Mouse (Mus musculus) heart, embryonic 15.5 days (tissue): ENCODE measurements around the gene Tmem238. TPM values are rescaled to one million over a fixed set of nuclear protein-coding genes. Genes with fewer than 3 reads are reported as not detected.

Experiments
- ATAC-seq: fragments of 200-750 bp; cut with Nextera tagmentation; replicated peaks from 2 replicates; pipeline ENCODE4 v1.8.0; 2017; ENCODE audit warnings: low read depth, moderate TSS enrichment; ENCODE audit not compliant: insufficient number of reproducible peaks, insufficient read depth, low FRiP score
- H3K27ac ChIP-seq: fragments of 300-500 bp; sonication (generic); 2 replicates; pipeline ENCODE4 v1.5.1; 2015; ENCODE audit warnings: mild to moderate bottlenecking, inconsistent platforms
- H3K27me3 ChIP-seq: fragments of 300-500 bp; sonication (generic); 2 replicates; pipeline ENCODE4 v1.6.1; 2015; ENCODE audit warnings: inconsistent platforms
- H3K36me3 ChIP-seq: fragments of 300-500 bp; sonication (generic); 2 replicates; pipeline ENCODE4 v1.6.1; 2015; ENCODE audit warnings: mild to moderate bottlenecking, inconsistent platforms
- H3K4me1 ChIP-seq: fragments of 300-500 bp; sonication (generic); replicated peaks from 2 replicates; pipeline ENCODE4 v1.6.1; 2015; ENCODE audit warnings: inconsistent platforms
- H3K4me2 ChIP-seq: fragments of 300-500 bp; sonication (generic); 2 replicates; pipeline ENCODE4 v1.6.1; 2015; ENCODE audit warnings: inconsistent platforms, mild to moderate bottlenecking, moderate library complexity
- H3K4me3 ChIP-seq: fragments of 300-500 bp; sonication (generic); 2 replicates; pipeline ENCODE4 v1.5.1; 2015; ENCODE audit warnings: mild to moderate bottlenecking, inconsistent platforms
- H3K9ac ChIP-seq: fragments of 300-500 bp; sonication (generic); 2 replicates; pipeline ENCODE4 v1.6.1; 2015; ENCODE audit warnings: mild to moderate bottlenecking, inconsistent platforms
- H3K9me3 ChIP-seq: fragments of 300-500 bp; sonication (generic); replicated peaks from 2 replicates; pipeline ENCODE4 v1.6.1; 2016; ENCODE audit warnings: inconsistent platforms
- WGBS: fragments of 180-500 bp; shearing (Covaris S2); methylation state at CpG from one replicate; pipeline ENCODE4 v1.1.7; 2015; ENCODE audit warnings: mixed read lengths; 5-methylcytosine and 5-hydroxymethylcytosine counted together
- polyA plus RNA-seq: library from polyadenylated mRNA; unstranded; fragments of >200 nt; fragmentation: Nextera tagmentation; extraction: Ambion mirVana; gene quantifications from 2 replicates; pipeline ENCODE4 v1.2.1, GENCODE M21; 2015

Gene Tmem238
- polyA plus RNA-seq, 1 experiment from 2014 or later = 4.2 TPM

DNA sequence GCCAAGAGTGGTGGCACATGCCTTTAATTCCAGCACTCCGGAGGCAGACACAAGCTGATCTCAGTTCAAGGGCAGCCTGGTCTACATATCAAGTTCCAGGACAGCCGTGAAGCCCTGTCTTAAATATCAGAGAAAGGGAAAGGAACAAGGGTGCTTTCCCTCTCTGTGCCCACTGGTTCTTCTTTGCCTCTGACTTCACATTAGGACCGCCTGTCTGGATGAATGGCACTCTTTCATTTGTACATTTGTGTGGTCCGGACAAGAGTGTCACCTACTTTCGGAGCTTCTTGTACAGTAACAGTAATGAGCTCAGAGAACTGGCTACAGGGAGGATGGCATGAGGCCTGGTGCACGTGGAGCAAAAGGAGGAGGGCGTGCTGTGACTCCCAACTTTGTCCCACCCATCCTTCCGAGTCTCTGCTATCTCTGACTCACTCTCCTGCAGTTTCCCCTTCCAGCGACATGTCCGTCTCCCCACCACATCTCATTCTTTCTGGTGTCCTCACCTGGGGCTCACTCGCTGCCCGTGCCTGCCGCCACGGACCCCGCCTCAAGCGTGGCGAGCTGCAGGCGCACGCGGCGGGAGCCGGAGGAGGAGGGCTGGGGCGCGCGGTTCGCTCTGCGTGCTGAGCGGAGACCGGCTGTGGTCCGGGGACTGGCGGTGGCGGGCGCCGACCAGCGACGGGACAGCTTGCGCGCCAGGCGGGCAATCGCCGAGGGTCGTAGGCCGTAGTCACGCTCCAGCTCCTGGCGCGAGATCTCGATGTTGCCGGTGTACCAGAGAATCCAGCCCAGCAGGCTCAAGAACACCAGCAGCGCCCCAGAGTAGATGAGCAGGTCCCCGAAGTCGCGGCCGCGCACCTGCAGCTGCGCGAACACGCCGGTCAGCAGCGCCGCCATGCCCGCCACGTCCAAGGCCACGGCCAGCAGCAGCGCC, 689 bp downstream of the Tmem238 start:
- Histone ChIP-seq H3K27ac (peak overlapping the region; percentile 57), H3K4me3 (peak overlapping the region; percentile 63), H3K4me1 (peaks cover 16% of the 10 kb centered on the region), H3K27me3 (peaks cover 4% of the 10 kb centered on the region; the same call in 1 of the 2 replicates), H3K9me3 (no peaks in the 10 kb centered on the region), H3K4me2 (peak overlapping the region; percentile 94), H3K36me3 (no peaks in the 10 kb centered on the region), H3K9ac (peak overlapping the region; percentile 78)
- WGBS = 1% methylated on average over 64 of the region's 64 CpGs
- peak; percentile 47 for ATAC-seq

DNA sequence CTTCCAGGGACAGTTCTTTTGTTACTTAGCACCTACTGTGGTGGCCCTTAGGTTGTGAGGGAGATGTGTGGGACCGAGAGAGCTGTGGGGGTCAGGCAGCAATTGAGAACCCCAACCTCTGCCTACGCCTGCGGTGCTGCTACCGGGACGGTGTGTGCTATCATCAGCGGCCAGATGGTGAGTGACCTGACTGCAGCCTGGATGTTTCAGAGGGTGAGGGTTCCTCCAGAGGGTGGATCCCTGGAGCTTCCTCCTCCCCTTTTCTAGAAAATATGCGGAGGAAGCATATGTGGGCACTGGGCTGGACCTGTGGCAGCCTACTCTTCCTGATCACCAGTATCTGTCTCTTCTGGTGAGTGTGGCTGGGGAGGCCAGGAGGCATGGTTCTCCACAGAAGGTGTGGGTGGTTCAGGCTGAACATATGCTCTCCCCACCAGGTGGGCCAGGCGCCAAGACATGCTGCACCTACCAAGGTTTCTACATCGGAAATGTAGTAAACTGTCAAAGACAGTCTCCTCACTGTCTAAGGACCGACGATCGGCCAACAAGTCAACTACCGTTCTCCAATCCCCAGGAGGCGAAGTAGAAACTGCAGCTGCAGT, 5.7 kb downstream of the Tmem238 start:
- no peak overlapping the region for H3K9ac ChIP-seq
- H3K4me1 ChIP-seq = peaks cover 6% of the 10 kb centered on the region
- 71% methylated on average over 14 of the region's 14 CpGs for WGBS
- no peak overlapping the region for H3K4me2 ChIP-seq
- H3K4me3 ChIP-seq = no peak overlapping the region
- H3K27me3 ChIP-seq = peaks cover 37% of the 10 kb centered on the region
- H3K36me3 ChIP-seq = no peaks in the 10 kb centered on the region
- no peaks in the 10 kb centered on the region for H3K9me3 ChIP-seq
- ATAC-seq = no peak
- no peak overlapping the region for H3K27ac ChIP-seq

DNA sequence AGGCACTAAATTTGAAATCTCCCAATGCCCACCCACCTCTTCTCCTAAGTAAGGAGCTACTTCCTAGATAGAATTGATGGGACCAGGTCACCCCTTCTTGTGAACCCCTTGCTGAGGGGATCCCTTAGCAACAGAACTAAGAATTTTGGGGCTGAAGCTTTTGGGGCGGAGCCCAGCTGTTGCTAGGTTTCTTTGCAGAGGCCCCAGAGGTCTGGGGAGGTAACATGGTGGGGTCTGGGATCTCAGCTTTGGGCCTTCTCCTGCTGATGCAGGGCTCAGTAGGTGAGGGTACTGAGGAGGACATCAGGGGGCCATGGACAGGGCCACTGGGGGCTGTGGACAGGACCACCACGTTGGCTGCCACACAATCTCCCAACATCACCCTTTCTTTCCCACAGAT, 6.7 kb downstream of the Tmem238 start, which contains the start of the genes Il11 and Tmem190:
Gene Il11 (minus strand): TSS at position 101 of the 400 bp plus-strand sequence.
Gene Tmem190 (plus strand): TSS at position 179 of the 400 bp plus-strand sequence.
- H3K9me3 ChIP-seq = no peaks in the 10 kb centered on the region
- H3K9ac ChIP-seq = no peak within 1 kb of the TSS
- no peak within 1 kb of the TSS for H3K4me2 ChIP-seq
- H3K36me3 ChIP-seq = no peaks in the 10 kb centered on the region
- WGBS = 76% methylated on average over 2 of the region's 2 CpGs
- ATAC-seq = no peak
- peaks cover 47% of the 10 kb centered on the region for H3K27me3 ChIP-seq
- no peak within 1 kb of the TSS for H3K4me3 ChIP-seq
- no peaks in the 10 kb centered on the region for H3K4me1 ChIP-seq
- H3K27ac ChIP-seq = no peak within 1 kb of the TSS

DNA sequence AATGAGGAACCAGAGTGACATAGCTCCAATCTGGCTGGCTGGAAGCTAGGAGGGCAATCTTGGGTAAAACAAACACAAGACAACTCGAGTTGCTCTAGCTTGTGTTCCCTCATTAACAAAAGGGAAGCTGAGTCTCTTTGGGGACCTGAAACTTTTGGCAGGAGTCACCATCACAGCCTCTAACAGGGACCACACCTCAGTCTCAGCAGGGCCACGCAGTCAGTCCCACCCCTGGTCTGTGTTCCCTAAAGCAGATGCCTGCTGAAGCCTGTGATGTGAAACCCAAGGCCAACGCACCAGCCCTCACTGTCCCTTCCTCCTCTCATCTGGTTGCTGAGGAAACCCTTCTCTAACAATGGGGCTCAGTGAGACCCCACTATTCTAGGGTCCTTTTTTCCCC, 7.3 kb downstream of the Tmem238 start:
- H3K9ac ChIP-seq = no peak overlapping the region
- H3K27me3 ChIP-seq = peaks cover 53% of the 10 kb centered on the region
- H3K4me3 ChIP-seq = no peak overlapping the region
- no peak overlapping the region for H3K27ac ChIP-seq
- no peaks in the 10 kb centered on the region for H3K36me3 ChIP-seq
- 42% methylated on average over 3 of the region's 3 CpGs for WGBS
- H3K4me1 ChIP-seq = peaks cover 4% of the 10 kb centered on the region
- no peak overlapping the region for H3K4me2 ChIP-seq
- H3K9me3 ChIP-seq = no peaks in the 10 kb centered on the region
- ATAC-seq = no peak

DNA sequence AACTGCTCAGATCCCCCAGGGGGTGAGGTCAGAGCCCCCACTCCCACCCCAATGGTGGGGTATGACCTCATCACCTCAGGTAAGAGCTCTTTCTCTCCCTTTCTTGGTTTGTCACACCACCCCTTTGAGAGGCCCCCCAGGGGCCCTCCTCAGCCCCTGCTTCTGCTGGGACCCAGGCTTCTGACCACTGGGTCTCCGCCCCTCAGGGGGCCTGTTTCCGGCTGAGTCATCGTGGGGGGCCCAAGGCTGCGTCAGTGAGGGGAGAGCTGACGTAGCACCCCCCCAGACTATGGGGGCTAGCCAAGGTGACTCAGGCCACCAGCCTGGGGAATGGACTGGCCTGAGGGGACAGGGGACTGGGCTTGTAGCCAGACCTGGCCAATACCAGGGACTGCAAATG, 9.5 kb downstream of the Tmem238 start:
- H3K27ac ChIP-seq = no peak overlapping the region
- peaks cover 75% of the 10 kb centered on the region for H3K27me3 ChIP-seq
- no peaks in the 10 kb centered on the region for H3K36me3 ChIP-seq
- peaks cover 9% of the 10 kb centered on the region for H3K4me1 ChIP-seq
- WGBS = 25% methylated on average over 5 of the region's 5 CpGs
- ATAC-seq = no peak
- H3K9me3 ChIP-seq = no peaks in the 10 kb centered on the region
- H3K4me2 ChIP-seq = no peak overlapping the region
- H3K4me3 ChIP-seq = no peak overlapping the region
- no peak overlapping the region for H3K9ac ChIP-seq

DNA sequence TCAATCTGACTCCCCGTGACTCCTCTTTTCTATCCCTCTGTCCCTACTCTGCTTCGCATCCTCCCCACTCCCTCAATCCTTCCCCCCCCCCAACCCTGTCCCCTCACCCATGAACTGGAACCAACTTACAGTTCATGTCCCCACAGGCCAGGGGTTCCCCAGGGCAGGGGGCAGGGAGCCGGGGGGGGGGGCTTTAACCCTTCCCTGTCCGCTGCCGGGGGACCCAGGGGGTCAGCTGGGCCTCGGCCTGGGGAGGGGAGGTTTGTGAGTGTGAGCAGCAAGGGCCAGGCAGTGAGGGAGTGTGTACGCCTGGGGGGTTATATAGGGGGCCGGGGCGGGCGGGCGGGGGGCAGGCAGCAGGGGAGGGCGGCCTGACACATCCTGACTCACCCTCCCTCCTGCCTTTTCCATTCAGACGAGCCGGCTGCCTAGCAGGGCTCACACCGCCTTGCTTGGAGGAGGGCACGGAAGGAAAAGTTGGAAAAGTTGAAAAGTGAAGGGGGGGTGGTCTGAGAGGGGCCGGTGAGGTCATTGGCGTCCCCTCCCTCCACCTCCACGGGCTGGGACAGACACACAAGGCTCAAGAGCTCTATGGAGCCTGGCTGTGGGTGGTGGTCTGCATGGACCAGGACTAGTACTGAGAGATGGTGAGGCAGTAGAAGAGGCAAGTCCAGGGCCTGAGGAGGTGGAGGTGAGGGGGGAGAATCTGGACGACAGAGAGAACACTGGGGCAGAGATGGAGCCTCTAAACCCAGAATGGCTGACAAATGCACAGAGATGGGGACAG, 11.4 kb downstream of the Tmem238 start:
- no peak overlapping the region for H3K27ac ChIP-seq
- no peak for ATAC-seq
- H3K9ac ChIP-seq = no peak overlapping the region
- H3K36me3 ChIP-seq = no peaks in the 10 kb centered on the region
- H3K27me3 ChIP-seq = peaks cover 78% of the 10 kb centered on the region
- no peaks in the 10 kb centered on the region for H3K9me3 ChIP-seq
- no peak overlapping the region for H3K4me3 ChIP-seq
- peaks cover 9% of the 10 kb centered on the region for H3K4me1 ChIP-seq
- 5% methylated on average over 20 of the region's 20 CpGs for WGBS
- H3K4me2 ChIP-seq = no peak overlapping the region

DNA sequence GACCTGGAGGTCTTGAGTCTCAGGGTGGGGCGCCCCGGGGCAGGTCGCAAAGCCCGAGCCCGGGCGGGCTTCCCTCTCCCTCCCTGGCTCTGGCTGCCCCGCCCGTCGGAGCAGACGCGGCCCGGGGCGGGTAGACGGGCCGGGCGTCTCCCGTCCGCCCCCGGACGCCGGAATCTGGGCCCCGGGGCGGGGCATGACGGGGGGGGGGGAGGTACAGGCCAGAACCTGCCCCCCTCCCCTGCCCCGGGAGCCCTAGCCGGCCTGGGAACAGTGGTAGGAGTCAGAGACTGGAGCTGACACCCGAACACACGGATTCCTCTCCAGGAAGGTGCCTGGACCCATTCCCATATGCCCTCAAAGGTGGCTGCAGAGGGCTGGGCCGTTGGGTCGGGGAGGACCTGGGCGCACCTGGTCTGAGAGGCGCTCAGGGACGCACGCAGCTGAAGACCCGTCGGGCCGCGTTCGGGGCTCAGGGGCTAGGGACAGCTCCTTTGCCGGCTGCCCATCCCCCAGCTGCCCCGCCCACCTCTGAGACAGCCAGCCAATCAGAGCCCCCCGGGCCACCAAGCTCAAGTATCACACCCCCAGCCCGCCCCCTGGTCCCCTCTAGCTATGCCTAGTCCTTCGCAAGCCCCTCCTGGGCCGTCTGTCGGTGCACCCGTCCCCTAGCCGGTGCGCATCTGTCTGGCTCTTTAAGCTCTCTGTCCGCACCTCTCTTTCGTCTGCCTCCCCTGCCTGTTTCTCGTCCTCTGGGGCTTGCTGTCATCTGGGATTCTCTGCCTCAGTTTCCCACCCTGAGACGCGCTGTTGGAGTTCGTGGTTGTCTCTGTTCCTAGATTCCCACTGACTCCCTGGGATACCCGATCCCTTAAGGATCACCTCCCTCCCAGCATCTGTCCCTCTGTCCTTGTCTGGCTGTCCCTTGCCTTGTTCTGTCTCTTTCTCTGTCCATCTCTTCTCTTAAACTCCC, 12.3 kb downstream of the Tmem238 start:
- H3K27me3 ChIP-seq = peaks cover 70% of the 10 kb centered on the region
- H3K27ac ChIP-seq = no peak overlapping the region
- peak overlapping the region; percentile 40 for H3K9ac ChIP-seq
- peak overlapping the region; percentile 63 for H3K4me2 ChIP-seq
- H3K36me3 ChIP-seq = no peaks in the 10 kb centered on the region
- 1% methylated on average over 35 of the region's 56 CpGs for WGBS
- H3K4me3 ChIP-seq = peak overlapping the region; percentile 39
- ATAC-seq = peak; percentile 33
- peaks cover 9% of the 10 kb centered on the region for H3K4me1 ChIP-seq
- H3K9me3 ChIP-seq = no peaks in the 10 kb centered on the region

DNA sequence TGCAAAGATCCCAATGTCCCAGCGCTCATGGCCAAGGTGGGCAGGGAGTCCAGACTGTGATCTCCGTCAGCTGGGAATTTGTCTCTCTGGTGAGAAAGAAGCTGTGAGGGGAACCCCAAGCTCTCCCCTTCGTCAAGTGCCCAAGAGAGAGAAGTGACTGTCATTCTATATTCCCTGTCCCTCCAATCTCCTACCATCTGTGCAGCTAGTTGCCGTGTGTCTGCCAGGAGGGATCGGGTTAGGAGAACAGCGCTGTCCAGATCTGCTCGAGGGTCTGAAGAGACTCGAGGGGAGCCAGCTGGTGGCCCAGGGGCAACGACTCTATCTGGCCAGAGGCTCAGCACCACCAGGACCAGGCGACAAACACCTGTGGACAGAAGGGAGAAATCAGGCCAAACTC, 13.3 kb downstream of the Tmem238 start:
- peaks cover 63% of the 10 kb centered on the region for H3K27me3 ChIP-seq

DNA sequence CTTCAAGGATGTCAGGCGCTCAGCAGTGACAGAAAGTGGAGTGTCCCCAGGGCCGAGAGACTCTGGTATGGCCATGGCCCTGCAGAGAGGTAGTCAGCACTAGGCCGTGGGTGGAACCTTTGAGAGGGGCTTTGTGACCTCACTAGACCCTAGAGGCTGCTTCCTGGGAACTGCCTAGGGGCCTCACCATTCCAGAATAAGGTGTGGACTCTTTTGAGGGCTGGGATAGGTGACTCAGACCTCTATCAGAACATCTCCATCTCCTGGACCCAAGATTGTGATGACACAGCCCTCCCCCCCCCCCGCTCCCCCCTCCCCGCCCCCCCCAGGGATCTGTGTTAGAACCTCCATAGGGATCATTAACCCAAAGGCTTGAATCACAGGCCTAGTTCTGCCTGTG, 18.3 kb downstream of the Tmem238 start, which contains the start of gene Fam71e2:
Gene Fam71e2 (minus strand): TSS at position 101 of the 400 bp plus-strand sequence.
- Histone ChIP-seq H3K27ac (no peak within 1 kb of the TSS), H3K36me3 (no peaks in the 10 kb centered on the region), H3K27me3 (peaks cover 20% of the 10 kb centered on the region), H3K4me1 (no peaks in the 10 kb centered on the region), H3K9me3 (no peaks in the 10 kb centered on the region), H3K4me2 (no peak within 1 kb of the TSS), H3K9ac (no peak within 1 kb of the TSS), H3K4me3 (no peak within 1 kb of the TSS)
- no peak for ATAC-seq
- 59% methylated on average over 3 of the region's 5 CpGs for WGBS

More for the DNA sequence above, 13.3 kb downstream of the Tmem238 start:
- Histone ChIP-seq H3K4me2 (no peak overlapping the region), H3K4me3 (no peak overlapping the region), H3K9ac (no peak overlapping the region), H3K9me3 (no peaks in the 10 kb centered on the region), H3K27ac (no peak overlapping the region), H3K4me1 (peaks cover 9% of the 10 kb centered on the region), H3K36me3 (no peaks in the 10 kb centered on the region)
- WGBS = 40% methylated on average over 10 of the region's 10 CpGs
- no peak for ATAC-seq

DNA sequence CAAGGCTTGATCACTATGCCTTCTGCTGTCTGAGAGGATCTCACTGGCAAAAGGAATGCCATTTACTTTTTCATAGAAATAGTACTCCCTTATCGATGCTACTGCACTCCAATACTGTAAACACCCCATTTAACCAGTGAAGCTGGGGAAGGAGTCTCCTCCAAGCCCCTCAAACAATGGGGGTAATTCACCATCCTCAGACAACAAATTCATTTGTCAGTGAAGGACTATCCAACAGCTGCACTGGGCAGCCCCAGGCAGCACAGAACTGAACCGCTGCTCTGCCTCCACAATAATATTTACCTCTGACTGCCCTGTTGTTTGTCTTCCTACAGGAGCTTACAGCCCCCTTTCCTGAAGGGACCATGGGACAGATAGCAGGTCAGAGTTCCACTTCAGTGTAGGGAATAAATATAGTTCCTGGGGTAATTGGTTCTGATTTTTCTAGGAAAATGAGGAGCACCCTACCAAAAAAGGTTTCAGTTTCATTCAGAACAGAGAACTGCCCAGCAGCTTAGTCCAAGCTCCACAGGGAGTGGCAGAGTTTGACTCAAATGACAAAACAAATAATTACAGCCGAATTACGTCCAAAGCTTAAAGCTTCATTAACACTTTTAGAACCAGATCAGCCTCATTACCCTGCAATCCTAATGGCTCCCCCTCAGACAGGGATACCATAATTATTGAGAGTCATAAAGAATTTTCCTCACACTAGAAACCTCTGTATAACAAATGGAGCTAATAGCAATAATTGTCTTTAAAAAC, 24.3 kb downstream of the Tmem238 start:
- Histone ChIP-seq H3K9me3 (no peaks in the 10 kb centered on the region), H3K36me3 (no peaks in the 10 kb centered on the region), H3K4me2 (no peak overlapping the region), H3K4me3 (no peak overlapping the region), H3K27ac (no peak overlapping the region), H3K9ac (no peak overlapping the region), H3K27me3 (no peaks in the 10 kb centered on the region), H3K4me1 (0 out of 2 replicates have a peak, but pooled peaks cover 3% of the 10 kb centered on the region)
- no peak for ATAC-seq
- WGBS = 35% methylated on average over 4 of the region's 4 CpGs
